Mouse (Mus musculus) megakaryocyte, embryonic 14.5 days (primary cell): ENCODE results near the gene Gm47289.

Source experiments
- FLI1 ChIP-seq: IDR thresholded peaks from 2 replicates; pipeline ENCODE4 v1.6.1; 2012; ENCODE audit warnings: low read length, inconsistent platforms, mixed read lengths
- GATA1 ChIP-seq: IDR thresholded peaks from 3 replicates; pipeline ENCODE4 v1.6.1; 2012; ENCODE audit warnings: mixed read lengths, low read length, inconsistent platforms, borderline replicate concordance

GRCm38 (mm10) chr9:119119409-119120167 lies 39.4 kb upstream of the Gm47289 start:
- TF ChIP-seq GATA1 (no peak), FLI1 (no peak)
